Mouse (Mus musculus) mouse embryonic stem cell (cell line): ENCODE data around the gene Parp16.

ENCODE experiments used
- in situ Hi-C, 2 experiments: fragments of 300-500 bp; cut with MboI; formaldehyde crosslinking; loops; 1 replicate in 1 of 2; 3 replicates in 1 of 2; pipeline ENCODE4 v1.14.3; 2019 to 2020; ENCODE audit warnings: low sequenced_read_pairs in 2 of 2, low pct_unique_long_range_greater_than_20kb in 1 of 2, mixed read lengths in 1 of 2; ENCODE audit not compliant: unreplicated experiment in 1 of 2

The Parp16 gene

GRCm38 (mm10) chr9:65195053-65195452, at the start of gene Parp16:
Gene Parp16, plus strand, starts transcription at chr9:65195353.
- in situ Hi-C loops: no loop called here

- in situ Hi-C loops: no loop called here
Observed at GRCm38 (mm10) chr9:65146001-65146400, 49.2 kb upstream of the Parp16 start.

GRCm38 (mm10) chr9:65148507-65148906, 46.6 kb upstream of the Parp16 start:
- in situ Hi-C loops: no loop called here

- in situ Hi-C loops: no loop called here
Observed at GRCm38 (mm10) chr9:65152711-65153330, 42.3 kb upstream of the Parp16 start.

GRCm38 (mm10) chr9:65153331-65153711, 41.8 kb upstream of the Parp16 start:
- in situ Hi-C loops: no loop called here

GRCm38 (mm10) chr9:65154692-65155455, 40.3 kb upstream of the Parp16 start:
- in situ Hi-C loops: no loop called here

- in situ Hi-C loops: no loop called here
Observed at GRCm38 (mm10) chr9:65156604-65157003, 38.5 kb upstream of the Parp16 start.

GRCm38 (mm10) chr9:65157631-65158030, 37.5 kb upstream of the Parp16 start:
- in situ Hi-C loops: no loop called here

GRCm38 (mm10) chr9:65161188-65161587, 34.0 kb upstream of the Parp16 start:
- in situ Hi-C loops: loop anchor here in 1 of 2 experiments (5.0 kb wide), 1 partner anchor 34 kb away; no protein-coding TSS in a partner anchor

- in situ Hi-C loops: loop anchor here in 1 of 2 experiments (5.0 kb wide), 1 partner anchor 35 kb away; no protein-coding TSS in a partner anchor
Observed at GRCm38 (mm10) chr9:65161881-65162280, 33.3 kb upstream of the Parp16 start.

GRCm38 (mm10) chr9:65162711-65163639, 32.2 kb upstream of the Parp16 start:
- in situ Hi-C loops: loop anchor here in 1 of 2 experiments (5.0 kb wide), 1 partner anchor 36 kb away; no protein-coding TSS in a partner anchor

- in situ Hi-C loops: loop anchor here in 1 of 2 experiments (5.0 kb wide), 1 partner anchor 38 kb away; no protein-coding TSS in a partner anchor
Observed at GRCm38 (mm10) chr9:65164870-65165269, 30.3 kb upstream of the Parp16 start.

GRCm38 (mm10) chr9:65166386-65166785, 28.8 kb upstream of the Parp16 start:
- in situ Hi-C loops: no loop called here

GRCm38 (mm10) chr9:65168534-65168933, 26.6 kb upstream of the Parp16 start:
- in situ Hi-C loops: no loop called here

- in situ Hi-C loops: no loop called here
Observed at GRCm38 (mm10) chr9:65168952-65169351, 26.2 kb upstream of the Parp16 start.

GRCm38 (mm10) chr9:65172654-65173053, 22.5 kb upstream of the Parp16 start:
- in situ Hi-C loops: no loop called here

GRCm38 (mm10) chr9:65175234-65175938, 19.8 kb upstream of the Parp16 start:
- in situ Hi-C loops: loop anchor here (5.0 kb wide), 2 partner anchors 33 to 48 kb away; partner anchors contain the start of gene Igdcc3 (in 1 of the 2)
